Mouse (Mus musculus): ENCODE data around the gene Sufu. TPM values are rescaled to one million over a fixed set of nuclear protein-coding genes. Genes with fewer than 3 reads are reported as not detected.
A peak's percentile ranks its signal among the peaks of the same experiment; 100 is the strongest.

Gene Sufu
- polyA plus RNA-seq, 1 experiment = 12.4 TPM

DNA sequence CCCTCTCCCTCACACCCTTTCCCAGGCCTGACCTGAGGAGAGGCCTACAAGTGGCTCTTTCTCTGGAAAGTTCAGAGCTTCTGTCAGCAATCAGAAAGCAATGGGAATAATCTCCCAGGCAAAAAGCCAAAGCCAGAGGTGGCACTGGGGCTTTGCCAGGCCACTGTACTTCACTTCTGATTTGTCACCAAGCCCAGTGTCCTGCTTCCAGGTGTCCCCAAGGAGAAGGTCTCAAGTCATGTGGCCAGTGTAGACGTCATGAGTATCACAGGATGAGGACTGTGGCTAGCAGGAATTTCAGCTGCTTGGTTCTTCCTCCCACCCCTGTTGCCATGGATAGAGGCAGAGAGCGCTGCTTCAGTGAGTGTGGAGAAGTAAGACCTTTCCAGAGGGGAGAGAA lies 63.2 kb downstream of the Sufu start:
- no peak for DNase-seq (ENCODE audit: extremely low spot score in 1 of 2, low spot score in 1 of 2)

DNA sequence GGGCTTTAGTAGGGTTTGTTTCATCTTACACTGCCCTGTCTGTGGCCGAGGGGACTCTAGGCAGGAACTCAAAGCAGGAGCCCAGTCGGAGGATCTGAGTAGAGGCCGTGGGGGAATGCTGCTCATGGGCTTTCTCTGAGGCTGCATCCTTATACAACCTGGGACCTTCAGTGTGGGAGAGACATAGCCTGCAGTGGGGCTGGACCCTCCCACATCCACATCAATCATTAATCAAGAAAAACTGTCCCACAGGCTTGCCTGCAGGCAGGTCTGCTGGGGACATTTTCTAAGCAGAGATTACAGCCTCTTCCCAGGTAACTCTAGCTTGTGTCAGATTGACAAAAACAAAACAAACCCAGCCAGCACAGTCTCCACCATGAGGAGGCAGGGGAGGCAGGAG lies 65.9 kb downstream of the Sufu start:
- no peak for DNase-seq (ENCODE audit: extremely low spot score in 1 of 2, low spot score in 1 of 2)

DNA sequence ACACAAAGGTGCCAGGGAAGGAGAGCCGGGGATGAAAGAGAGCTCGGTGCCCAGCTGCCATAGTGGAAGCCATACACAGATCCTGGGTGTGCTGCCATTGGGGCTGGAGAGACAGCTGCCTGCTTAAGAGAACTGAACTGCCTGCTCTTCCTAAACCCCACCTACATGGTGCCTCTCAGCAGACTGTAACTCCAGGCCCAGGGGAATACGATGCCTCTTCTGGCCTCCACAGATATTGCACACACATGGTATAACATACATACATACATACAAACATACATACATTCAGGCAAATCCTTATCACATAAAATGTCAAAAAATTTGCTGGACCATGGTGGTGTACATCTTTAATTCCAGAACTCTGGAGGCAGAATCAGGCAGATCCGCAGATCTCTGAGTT lies 66.8 kb downstream of the Sufu start:
- no peak for DNase-seq (ENCODE audit: extremely low spot score in 1 of 2, low spot score in 1 of 2)

DNA sequence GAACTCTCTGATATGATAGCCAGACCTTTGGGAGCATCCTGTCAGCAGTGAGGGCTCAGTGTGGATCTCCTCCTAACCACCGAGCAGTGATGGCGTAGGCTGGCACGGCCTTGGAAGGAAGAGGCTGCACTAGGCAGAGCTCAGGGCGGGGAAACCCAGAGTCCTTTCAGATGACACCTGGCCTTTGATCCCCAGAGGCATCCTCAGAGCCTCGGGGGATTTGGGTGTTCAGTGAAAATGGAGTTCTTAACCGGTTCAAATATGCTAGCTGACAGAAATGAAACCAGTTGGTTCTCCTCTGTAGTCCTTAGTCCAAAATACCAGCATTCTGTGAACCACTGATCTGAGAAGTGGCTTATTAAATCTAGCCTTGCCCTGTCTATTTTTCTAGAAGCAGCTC lies 69.5 kb downstream of the Sufu start:
- no peak for DNase-seq (ENCODE audit: extremely low spot score in 1 of 2, low spot score in 1 of 2)

DNA sequence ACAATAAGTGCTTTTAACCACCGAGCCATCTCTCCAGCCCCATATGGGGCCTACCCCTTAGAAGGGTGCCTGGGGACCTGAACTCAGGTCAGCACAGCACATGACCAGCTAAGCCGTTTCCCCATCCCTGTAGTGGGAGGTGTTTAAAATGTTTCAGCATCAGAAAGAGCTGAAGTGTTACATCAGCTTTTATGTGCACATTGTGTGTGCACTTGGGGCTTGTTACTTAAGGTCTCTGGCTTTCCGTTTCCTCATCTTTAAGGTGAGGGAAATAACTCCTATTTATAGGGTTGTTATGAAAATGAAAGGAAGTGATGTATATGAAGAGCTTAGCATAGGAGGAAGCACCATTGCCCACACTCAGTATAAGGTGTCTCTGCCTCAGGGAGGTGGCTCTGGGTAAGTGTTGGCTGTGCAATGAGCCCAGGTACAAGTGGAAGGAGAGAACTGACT lies 70.4 kb downstream of the Sufu start:
- no peak for DNase-seq (ENCODE audit: extremely low spot score in 1 of 2, low spot score in 1 of 2)

DNA sequence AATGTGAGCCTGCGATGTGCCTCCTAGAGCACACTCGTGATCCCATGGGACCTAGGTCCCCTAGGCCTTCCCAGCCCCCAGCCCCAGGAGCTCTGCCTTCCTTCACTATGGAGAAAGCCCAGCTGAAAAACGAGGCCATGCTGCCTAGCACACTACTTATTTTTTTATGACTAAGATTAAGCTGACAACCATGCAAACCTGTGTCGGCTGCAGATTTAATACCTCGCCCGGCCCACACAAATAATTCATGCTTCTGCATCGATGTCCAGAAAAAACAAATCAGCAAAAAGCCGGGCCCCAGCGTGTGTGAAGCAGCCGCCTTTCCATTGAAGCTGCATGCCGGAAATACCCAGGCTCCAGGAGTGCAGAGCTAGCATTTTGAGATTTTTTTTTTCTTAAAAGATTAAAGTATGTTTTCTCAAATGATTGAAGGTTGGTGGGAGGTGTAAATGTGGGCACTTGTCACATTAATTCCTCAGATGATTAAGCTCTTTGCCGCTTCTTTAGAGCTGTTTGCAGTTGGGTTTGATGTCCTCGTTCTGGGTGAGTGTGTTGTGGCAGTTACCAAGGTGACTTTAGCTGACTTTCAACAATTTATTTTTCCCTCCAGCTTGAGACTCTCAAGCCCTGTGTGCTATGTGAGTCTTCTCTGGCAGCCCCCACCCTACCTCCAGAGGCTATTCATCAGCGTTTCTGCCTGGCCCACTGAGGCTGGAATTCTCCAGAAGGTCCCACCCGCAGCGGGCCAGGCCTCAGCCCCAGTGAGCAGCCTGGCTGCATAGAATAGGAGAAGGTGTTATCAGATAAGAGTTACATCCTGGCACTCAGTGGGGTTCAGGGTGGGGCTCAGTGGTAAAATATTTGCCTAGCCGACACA lies 73.9 kb downstream of the Sufu start:
- peak in 1 of 2 experiments; percentile 39 for DNase-seq (ENCODE audit: extremely low spot score in 1 of 2, low spot score in 1 of 2)

DNA sequence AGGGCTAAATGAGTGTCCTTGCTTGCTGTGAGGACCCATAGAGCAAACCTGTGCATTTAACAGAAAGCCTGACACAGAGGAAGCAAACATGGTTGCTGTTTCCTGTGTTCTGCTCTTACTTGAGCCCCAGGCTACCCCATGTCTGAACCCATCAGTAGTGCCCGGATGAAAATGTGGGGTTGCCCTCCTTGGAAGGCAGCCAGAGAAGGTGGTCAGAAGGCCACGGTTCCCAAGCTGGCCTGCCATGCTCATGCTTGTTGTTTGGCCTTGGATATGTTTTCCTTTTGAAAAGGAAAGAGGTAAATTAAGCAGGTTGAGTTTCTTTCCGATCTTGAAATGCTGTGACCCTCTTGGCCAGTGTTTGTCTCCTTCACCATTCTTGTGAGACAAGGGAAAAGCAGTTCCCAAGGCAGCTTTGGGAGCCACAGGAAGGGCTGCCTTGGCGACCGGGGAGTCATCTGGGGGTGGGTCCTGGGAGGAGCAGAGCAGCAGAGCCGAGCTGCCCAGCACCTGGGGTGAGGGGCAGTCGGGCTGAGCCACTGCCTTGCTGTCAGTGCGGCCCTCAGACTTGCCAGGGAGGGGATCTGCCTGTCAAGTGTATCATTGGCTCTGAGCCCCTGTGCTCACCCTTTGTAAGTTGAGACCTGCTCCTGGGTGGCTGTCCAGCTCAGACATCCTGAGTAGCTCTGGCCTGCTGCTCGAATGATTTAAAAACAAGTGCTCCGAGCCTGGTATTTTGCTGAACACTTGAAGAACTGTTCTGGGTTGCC lies 74.8 kb downstream of the Sufu start:
- DNase-seq (ENCODE audit: extremely low spot score in 1 of 2, low spot score in 1 of 2) = no peak

DNA sequence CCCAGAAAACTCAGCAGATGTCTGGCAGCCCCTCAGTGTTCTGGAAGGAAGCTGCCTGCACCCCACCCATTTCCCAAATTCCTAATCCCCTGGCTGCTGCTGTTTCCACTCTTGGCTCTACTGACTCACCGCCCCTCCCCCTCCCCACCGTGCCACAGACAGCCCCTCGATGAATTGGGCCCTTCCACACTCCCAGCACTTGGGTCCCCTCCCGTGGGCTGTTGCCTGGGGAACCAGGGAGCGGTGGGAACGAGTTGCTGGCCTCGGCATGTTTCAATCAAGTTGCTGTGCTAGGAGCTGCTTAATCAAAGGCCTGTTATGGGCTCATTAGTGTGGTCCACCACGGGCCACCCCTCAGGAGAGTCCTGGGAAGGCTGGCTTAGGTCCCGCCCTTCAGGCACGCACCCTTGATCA lies 80.7 kb downstream of the Sufu start:
- no peak for DNase-seq (ENCODE audit: extremely low spot score in 1 of 2, low spot score in 1 of 2)

DNA sequence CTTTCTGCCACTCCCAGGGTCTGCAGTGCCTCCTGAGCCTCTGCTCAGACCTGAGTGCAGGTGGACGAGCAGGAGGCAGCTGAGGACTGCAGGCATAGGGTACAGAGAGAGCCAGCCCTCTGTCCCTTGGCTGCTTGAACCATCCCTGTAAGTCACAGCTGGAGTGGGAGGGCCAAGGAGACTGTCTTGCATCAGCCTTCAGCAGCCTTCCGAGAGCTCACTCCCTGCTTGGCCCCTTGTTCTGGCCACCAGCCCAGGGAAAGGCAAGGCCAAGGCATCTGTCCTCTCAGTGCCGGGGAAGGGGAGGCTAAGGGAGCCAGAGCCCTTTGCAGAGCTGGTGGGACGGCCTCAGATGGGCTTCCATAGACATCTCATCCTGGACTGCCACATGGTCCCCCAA lies 81.5 kb downstream of the Sufu start:
- DNase-seq (ENCODE audit: extremely low spot score in 1 of 2, low spot score in 1 of 2) = no peak

DNA sequence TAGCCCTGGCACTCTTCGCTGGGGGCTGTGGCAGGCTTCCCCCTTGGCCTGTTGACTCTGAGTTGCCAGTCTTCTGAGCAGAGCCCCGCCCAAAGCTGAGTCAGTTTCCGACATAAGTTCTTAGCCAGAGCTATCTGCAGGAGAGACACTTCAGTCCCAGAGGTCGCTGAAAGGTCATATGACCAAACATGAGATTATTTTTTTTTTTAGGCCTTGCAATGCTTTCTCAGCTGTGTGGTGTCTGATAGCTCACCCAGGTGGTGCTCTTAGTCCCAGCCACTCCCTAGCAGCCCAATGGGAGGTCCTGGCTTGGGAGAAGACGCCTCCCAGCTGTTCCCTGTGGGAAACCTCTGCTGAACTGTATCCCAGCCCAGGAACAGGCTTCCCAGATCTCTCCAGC lies 82.1 kb downstream of the Sufu start:
- DNase-seq (ENCODE audit: extremely low spot score in 1 of 2, low spot score in 1 of 2) = no peak

DNA sequence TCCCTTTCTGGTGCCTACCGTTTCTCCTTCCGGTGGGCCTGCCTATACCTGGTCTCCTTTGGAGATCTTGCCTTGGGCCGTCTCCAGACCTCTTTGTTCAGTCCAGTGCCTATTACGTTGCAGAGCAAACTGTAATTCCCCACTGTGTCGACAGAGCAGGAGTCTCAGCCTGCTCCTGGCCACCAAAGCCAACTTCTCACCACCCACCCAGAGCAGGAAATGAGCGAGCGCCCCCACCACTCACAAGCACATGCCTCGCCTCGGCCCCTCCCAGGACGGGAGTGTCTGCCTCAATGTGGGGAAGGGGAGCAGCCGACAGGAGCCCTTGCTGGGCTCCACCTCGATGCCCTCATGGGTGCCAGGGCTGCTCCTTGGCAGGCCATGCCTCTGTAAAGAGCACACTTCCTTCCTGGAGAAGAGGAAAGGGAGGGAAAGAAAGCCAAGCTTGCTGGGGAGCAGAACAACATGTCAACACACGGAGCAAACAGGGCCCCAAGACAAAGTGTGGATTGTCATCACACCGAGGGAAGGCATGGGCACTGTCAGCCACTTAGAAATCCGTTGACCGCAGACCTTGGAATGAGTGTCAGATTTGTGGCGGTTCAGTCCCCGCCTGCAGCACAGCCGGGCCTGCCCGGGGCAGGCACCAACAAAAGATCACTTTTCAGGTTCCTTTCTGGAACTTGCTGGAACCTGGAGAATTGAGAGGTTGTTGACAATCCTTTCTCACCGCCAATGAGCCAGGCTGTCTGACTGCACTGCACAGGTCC lies 82.8 kb downstream of the Sufu start:
- no peak for DNase-seq (ENCODE audit: extremely low spot score in 1 of 2, low spot score in 1 of 2)

DNA sequence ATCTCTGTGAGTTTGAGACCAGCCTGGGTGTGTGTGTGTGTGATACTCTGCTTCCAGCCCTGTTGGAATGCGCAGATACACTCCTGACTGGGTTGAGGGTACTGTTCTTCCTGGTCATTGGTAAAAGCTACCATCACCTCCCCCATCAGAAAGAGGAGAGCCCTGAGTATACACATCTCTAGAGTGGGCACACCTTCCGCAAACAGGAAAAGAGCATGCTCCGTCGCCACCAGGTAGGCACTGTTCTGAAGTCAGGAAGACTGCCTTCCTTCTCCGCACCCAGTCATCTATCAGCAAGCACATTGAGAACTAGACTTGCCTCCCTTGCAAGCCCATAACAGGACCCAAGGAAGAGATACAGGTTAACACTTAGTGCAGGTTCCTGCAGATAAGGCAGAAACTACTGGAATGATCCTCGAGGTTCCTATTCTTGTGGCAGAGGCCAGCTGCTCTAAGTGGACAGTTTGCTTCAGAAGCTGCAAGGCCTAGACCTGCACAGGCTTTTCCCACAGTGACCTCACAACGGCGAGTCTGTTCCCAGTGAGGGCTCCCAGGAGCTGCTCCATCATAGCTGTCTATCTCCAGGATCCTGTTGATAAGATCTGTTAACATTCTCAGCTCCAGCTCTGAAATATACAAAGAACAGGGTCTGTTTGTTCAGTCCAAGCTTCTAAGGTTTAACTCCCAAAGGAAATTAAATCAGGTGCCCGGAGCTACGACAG lies 84.1 kb downstream of the Sufu start:
- DNase-seq (ENCODE audit: extremely low spot score in 1 of 2, low spot score in 1 of 2) = no peak

DNA sequence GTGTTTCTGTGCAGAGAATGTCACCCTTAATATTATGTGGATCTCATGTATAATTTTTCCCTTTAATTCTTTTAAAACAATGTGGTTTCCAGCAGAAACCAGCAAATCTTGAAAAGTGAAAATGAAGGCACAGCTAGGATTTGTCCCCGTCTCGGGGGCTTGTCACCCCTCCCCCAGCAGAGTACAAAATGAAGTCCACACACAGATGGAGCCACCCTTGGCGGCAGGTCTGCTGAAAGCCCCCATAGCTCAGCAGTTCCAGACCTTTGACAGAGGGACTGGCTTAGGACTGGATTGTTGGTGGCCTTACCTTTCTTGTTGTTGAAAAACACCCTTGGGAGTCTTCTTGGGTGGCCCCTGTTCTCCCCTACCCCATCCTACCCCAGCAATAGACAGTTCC lies 84.7 kb downstream of the Sufu start:
- no peak for DNase-seq (ENCODE audit: extremely low spot score in 1 of 2, low spot score in 1 of 2)

DNA sequence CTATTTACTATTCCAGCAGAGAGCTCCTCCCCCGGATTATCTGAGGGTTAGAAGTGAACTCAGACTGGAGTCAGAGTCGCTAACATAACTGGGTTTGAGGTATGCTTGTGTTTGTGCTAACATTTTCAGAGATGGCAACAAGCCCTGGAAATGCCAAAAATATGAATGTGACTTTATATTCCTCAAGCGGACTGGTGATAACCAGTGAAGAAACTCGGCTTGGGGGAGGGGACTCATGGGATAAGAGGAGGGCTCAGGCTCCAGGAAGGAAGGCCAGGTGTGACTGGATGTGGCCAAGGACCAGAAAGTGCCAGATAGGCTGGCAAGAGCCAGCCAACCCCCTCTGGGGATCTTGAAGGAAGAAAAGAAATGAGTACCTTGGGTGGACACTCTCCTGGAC lies 85.1 kb downstream of the Sufu start:
- no peak for DNase-seq (ENCODE audit: extremely low spot score in 1 of 2, low spot score in 1 of 2)

DNA sequence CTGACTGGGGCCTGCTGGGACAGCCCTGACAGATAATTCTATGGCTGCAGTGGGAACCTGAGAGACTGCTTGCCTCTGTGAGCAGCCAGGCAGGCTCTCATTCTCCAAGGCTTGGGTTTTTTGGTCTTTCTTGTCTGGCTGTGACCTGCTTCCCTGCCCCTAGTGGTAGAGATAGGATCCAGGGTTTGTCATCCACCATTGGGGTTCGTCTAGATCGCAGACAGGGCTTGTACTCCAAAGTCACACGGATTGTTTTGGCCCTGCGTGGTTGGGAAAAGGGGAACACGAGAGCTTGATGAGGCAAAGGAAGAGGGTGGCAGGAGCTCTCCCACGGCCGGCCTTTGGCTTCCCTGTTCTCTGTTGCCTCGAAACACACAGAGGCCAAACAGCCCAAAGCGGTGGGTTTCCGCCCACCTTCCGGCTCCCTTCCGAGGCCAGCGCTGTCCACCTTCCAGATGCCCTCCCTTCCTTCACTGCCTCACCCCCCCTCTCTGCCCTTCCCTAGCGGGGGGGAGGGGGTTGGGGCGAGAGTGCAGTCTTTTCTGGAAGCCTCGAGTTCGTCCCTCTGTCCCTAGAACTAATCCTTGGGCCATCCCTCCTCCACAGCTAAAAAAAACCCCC lies 86.3 kb downstream of the Sufu start:
- DNase-seq (ENCODE audit: extremely low spot score in 1 of 2, low spot score in 1 of 2) = no peak

DNA sequence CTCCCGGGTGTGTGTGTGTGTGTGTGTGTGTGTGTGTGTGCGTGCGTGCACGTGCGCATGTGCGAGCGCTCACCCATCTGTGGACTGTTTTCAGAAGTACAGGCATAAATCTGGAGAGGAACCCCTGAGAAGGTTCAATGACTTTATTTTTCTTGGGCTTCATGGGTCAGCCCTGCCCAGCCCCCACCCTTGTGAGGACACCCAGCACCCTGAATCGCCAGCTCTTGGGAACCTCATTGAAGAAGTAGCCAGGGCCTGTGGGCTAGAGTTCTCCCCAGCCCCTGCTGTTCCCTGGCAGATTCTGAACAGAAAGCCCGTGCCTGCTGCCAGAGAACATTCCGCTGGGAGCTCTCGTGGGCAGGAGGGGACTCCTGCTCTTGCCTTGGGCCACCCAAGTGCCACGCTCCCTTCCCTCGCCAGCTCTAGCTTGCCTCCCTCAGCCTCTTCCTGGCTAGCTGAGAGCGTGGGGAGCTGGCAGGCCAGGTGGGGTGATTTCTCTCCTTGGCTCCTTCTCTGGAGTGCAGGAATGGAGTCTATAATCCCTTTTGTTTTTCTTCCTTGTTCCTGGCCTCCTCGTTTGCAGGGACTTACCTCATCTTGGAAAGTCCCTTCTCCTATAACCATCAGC lies 87.1 kb downstream of the Sufu start:
- peak in 1 of 2 experiments; percentile 51 for DNase-seq (ENCODE audit: extremely low spot score in 1 of 2, low spot score in 1 of 2)

DNA sequence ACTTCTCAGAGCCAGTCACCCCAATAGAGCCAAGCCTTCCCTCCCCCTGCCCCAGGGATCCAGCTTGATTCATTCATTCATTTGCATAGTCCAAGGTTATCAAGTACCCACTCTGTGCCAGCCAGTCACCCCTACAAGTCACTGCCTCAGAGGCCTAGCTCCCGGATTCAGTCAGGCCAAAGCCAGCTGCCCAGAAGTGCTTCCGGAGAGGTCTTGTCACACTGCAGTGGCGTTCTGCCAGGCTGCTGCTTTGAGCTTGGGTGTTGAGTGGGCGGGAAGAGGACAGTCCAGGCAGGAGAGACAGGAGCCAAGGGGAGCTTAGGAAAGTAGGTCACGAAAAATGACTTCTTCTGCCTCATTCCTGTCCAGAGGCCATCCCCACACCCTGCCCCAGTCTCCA lies 87.8 kb downstream of the Sufu start:
- peak in 1 of 2 experiments; percentile 67 for DNase-seq (ENCODE audit: extremely low spot score in 1 of 2, low spot score in 1 of 2)

DNA sequence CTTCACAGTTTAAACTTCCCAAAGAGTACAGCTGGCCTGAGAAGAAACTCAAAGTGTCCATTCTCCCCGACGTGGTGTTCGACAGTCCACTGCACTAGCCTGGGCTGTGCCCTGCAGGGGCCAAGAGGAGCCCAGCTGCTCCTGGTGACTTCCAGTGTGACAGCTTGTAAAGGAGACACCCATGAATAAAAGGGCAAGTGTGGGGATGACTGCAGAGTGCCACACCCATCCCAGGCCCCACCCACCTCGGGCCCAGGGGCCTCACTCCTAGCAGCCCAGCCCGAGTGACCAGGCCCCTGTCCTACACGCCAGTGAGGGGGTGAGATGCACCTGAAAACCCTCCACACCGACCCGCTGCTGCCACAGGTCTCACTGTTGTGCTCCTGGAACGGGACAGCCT lies 89.2 kb downstream of the Sufu start:
- DNase-seq (ENCODE audit: extremely low spot score in 1 of 2, low spot score in 1 of 2) = no peak

DNA sequence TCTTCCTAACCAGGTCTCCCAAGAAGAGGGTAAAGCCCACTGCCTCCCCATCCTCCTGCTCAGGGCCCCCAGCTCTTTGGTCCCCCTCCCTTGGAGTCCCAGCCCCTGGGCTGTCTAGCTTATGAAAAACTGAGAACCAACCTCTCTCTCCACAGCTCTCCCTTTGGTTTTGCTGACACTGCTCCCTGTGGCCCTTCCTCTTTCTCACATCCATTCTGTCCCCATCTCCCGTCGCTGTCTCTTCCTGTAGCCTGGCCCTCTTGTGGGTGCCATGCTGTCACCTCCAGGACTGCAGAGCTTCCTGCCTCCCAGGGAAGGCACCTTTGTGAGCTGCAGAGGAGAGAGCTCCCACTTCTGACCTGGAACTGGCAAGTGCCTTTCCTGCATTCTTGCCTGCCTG lies 90.0 kb downstream of the Sufu start:
- no peak for DNase-seq (ENCODE audit: extremely low spot score in 1 of 2, low spot score in 1 of 2)

DNA sequence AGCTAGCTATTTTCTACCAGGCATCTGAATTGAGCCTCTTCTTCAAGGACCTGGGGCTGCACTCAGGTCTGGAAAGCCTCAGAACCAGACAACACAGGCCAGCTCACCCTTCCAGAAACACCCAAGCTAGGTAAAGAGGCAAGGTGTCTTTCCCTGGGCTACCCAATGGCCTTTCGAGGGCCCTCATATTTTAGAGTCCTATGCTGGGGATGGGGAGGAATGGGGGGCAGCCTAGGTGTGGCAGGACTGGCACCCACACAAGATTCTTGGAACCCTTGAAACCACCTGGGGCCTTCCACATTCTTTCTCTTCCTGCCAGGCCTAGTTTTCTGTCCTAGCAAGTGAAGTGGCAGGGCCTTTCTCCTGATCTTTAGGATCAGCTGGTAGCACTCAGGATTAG lies 92.8 kb downstream of the Sufu start:
- no peak for DNase-seq (ENCODE audit: extremely low spot score in 1 of 2, low spot score in 1 of 2)
